Mouse (Mus musculus): ENCODE results near the gene Brd7. TPM values are rescaled to one million over a fixed set of nuclear protein-coding genes. Genes with fewer than 3 reads are reported as not detected.

Brd7 gene
- polyA plus RNA-seq, 1 experiment from 2014 or later = 87.3 TPM

DNA sequence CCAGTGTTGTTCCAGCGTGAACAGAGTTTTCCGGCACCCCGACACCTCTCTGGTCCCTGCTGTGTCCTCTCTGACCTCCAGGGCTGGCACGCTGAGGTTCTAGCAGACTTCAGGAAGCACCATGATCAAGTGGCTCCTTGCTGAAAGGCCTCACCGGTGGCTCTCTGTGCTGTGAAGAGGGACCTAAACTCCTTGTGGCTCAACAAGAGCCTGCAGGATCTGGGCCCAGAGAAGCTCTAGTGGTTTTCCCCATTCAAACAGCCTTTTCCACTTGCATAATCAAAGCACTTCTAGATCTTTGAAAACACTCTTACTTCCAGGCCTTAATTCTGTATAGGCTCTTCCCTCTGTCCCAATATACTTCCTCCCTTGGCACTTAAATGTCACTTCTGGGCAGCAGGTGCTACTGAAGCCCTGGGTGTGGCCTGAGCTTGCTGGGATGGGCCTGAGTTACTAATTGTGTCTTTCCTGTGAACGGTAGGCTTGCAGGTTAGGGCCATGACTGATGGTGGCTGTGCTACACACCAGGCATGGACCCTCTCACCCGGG lies 26.8 kb upstream of the Brd7 start:
- Histone ChIP-seq H3K36me3 (ENCODE audit: insufficient read depth) (no peaks in the 10 kb centered on the region), H3K9ac (no peak overlapping the region), H3K4me1 (ENCODE audit: insufficient read depth) (no peaks in the 10 kb centered on the region), H3K4me3 (ENCODE audit: low read depth, low read length) (no peak overlapping the region), H3K4me2 (no peak overlapping the region), H3K9me3 (ENCODE audit: low read depth, low read length) (no peaks in the 10 kb centered on the region), H3K27ac (ENCODE audit: low read depth) (no peak overlapping the region), H3K27me3 (ENCODE audit: insufficient read depth, low read length) (no peaks in the 10 kb centered on the region)
- DNase-seq = no peak
- 61% methylated on average over 7 of the region's 7 CpGs for WGBS
- ATAC-seq (ENCODE audit: insufficient read depth) = no peak
- TF ChIP-seq CTCF (IDR thresholded peaks at IDR 0.05; ENCODE audit: low read depth) = no peak

DNA sequence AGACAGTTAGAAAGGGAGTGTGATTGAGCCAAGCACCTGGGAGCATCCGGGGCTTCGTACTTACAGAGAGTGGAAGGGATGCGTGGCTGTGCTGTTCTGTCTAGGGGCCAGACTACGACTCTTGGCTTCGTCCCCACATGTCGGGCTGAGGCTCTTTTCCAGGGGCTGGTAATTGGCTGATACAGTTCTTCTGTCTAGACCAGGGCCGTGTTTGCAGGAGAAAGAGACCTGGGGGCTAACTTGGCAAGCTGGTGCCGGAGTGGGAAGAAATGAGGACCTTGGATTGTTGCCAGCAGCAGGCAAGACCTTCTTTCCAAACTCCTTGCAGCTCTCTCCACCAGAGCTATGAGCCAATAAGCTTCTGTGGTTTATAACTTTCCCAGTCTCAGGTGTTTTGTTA lies 25.9 kb upstream of the Brd7 start:
- 60% methylated on average over 8 of the region's 8 CpGs for WGBS
- Histone ChIP-seq H3K36me3 (ENCODE audit: insufficient read depth) (no peaks in the 10 kb centered on the region), H3K4me1 (ENCODE audit: insufficient read depth) (no peaks in the 10 kb centered on the region), H3K9ac (no peak overlapping the region), H3K27me3 (ENCODE audit: insufficient read depth, low read length) (no peaks in the 10 kb centered on the region), H3K27ac (ENCODE audit: low read depth) (no peak overlapping the region), H3K9me3 (ENCODE audit: low read depth, low read length) (no peaks in the 10 kb centered on the region), H3K4me3 (ENCODE audit: low read depth, low read length) (no peak overlapping the region), H3K4me2 (no peak overlapping the region)
- no peak for TF ChIP-seq CTCF (IDR thresholded peaks at IDR 0.05; ENCODE audit: low read depth)
- no peak for ATAC-seq (ENCODE audit: insufficient read depth)
- DNase-seq = peak; percentile 44

GRCm38 (mm10) chr8:88383164-88383556 lies 21.2 kb upstream of the Brd7 start:
- ATAC-seq (ENCODE audit: insufficient read depth) = no peak
- DNase-seq = no peak
- peak; percentile 55 for TF ChIP-seq CTCF (IDR thresholded peaks at IDR 0.05; ENCODE audit: low read depth)
- Histone ChIP-seq H3K27ac (ENCODE audit: low read depth) (no peak overlapping the region), H3K36me3 (ENCODE audit: insufficient read depth) (no peaks in the 10 kb centered on the region), H3K9ac (no peak overlapping the region), H3K27me3 (ENCODE audit: insufficient read depth, low read length) (no peaks in the 10 kb centered on the region), H3K4me2 (no peak overlapping the region), H3K4me1 (ENCODE audit: insufficient read depth) (no peaks in the 10 kb centered on the region), H3K9me3 (ENCODE audit: low read depth, low read length) (no peaks in the 10 kb centered on the region), H3K4me3 (ENCODE audit: low read depth, low read length) (no peak overlapping the region)
- 87% methylated on average over 2 of the region's 2 CpGs for WGBS

GRCm38 (mm10) chr8:88382311-88383163 lies 20.5 kb upstream of the Brd7 start:
- H3K27ac ChIP-seq (ENCODE audit: low read depth) = no peak overlapping the region
- no peak overlapping the region for H3K4me2 ChIP-seq

DNA sequence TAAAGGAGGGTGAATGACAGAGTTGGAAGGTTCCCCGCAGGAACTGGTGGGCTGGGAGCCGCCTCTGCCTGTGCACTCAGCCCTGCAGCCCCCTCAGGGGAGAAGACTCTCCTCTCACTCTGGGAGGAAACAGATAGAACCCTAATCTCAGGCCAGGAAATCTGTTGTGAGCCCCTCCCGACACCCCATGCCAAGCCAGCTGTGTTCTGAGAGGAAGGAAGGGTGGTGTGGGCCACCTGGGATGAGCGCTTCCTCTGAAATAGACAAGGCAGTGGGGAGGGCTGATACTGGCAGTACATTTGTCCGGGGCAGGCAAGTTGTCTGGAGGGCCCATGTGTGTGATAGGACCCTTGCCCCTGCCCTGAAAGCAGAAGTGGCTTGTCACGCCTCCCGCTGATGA lies 18.5 kb upstream of the Brd7 start:
- Histone ChIP-seq H3K4me2 (no peak overlapping the region), H3K27ac (ENCODE audit: low read depth) (no peak overlapping the region), H3K4me1 (ENCODE audit: insufficient read depth) (peaks cover 12% of the 10 kb centered on the region; the same call in 1 of the 2 replicates), H3K4me3 (ENCODE audit: low read depth, low read length) (no peak overlapping the region), H3K36me3 (ENCODE audit: insufficient read depth) (no peaks in the 10 kb centered on the region), H3K9ac (no peak overlapping the region), H3K27me3 (ENCODE audit: insufficient read depth, low read length) (no peaks in the 10 kb centered on the region), H3K9me3 (ENCODE audit: low read depth, low read length) (no peaks in the 10 kb centered on the region)
- DNase-seq (no peak), ATAC-seq (ENCODE audit: insufficient read depth) (no peak)
- WGBS = 68% methylated on average over 7 of the region's 7 CpGs
- no peak for TF ChIP-seq CTCF (IDR thresholded peaks at IDR 0.05; ENCODE audit: low read depth)

More at GRCm38 (mm10) chr8:88382311-88383163, 20.5 kb upstream of the Brd7 start:
- H3K27me3 ChIP-seq (ENCODE audit: insufficient read depth, low read length) = no peaks in the 10 kb centered on the region
- 51% methylated on average over 31 of the region's 31 CpGs for WGBS
- no peaks in the 10 kb centered on the region for H3K36me3 ChIP-seq (ENCODE audit: insufficient read depth)
- ATAC-seq (ENCODE audit: insufficient read depth) (no peak), DNase-seq (no peak)
- H3K4me1 ChIP-seq (ENCODE audit: insufficient read depth) = no peaks in the 10 kb centered on the region
- no peak overlapping the region for H3K4me3 ChIP-seq (ENCODE audit: low read depth, low read length)
- TF ChIP-seq CTCF (IDR thresholded peaks at IDR 0.05; ENCODE audit: low read depth) = no peak
- no peaks in the 10 kb centered on the region for H3K9me3 ChIP-seq (ENCODE audit: low read depth, low read length)
- no peak overlapping the region for H3K9ac ChIP-seq

GRCm38 (mm10) chr8:88376836-88377582 lies 15.0 kb upstream of the Brd7 start:
- H3K4me2 ChIP-seq = no peak overlapping the region
- no peaks in the 10 kb centered on the region for H3K27me3 ChIP-seq (ENCODE audit: insufficient read depth, low read length)
- H3K27ac ChIP-seq (ENCODE audit: low read depth) = no peak overlapping the region
- DNase-seq (peak; percentile 72), ATAC-seq (ENCODE audit: insufficient read depth) (peak; percentile 67; the same call in 1 of the 2 replicates)
- no peaks in the 10 kb centered on the region for H3K36me3 ChIP-seq (ENCODE audit: insufficient read depth)
- H3K4me3 ChIP-seq (ENCODE audit: low read depth, low read length) = no peak overlapping the region
- WGBS = 37% methylated on average over 19 of the region's 19 CpGs
- TF ChIP-seq CTCF (IDR thresholded peaks at IDR 0.05; ENCODE audit: low read depth) = no peak
- H3K9ac ChIP-seq = no peak overlapping the region
- no peaks in the 10 kb centered on the region for H3K9me3 ChIP-seq (ENCODE audit: low read depth, low read length)
- H3K4me1 ChIP-seq (ENCODE audit: insufficient read depth) = peaks cover 12% of the 10 kb centered on the region; the same call in 1 of the 2 replicates

- no peak overlapping the region for H3K27ac ChIP-seq (ENCODE audit: low read depth)
- no peak overlapping the region for H3K4me2 ChIP-seq
- no peaks in the 10 kb centered on the region for H3K36me3 ChIP-seq (ENCODE audit: insufficient read depth)
- H3K27me3 ChIP-seq (ENCODE audit: insufficient read depth, low read length) = no peaks in the 10 kb centered on the region
- WGBS = 82% methylated on average over 2 of the region's 2 CpGs
- peaks cover 5% of the 10 kb centered on the region; the same call in 1 of the 2 replicates for H3K4me1 ChIP-seq (ENCODE audit: insufficient read depth)
- H3K9me3 ChIP-seq (ENCODE audit: low read depth, low read length) = no peaks in the 10 kb centered on the region
- no peak overlapping the region for H3K9ac ChIP-seq
- TF ChIP-seq CTCF (IDR thresholded peaks at IDR 0.05; ENCODE audit: low read depth) = no peak
- no peak for DNase-seq
- no peak overlapping the region for H3K4me3 ChIP-seq (ENCODE audit: low read depth, low read length)
- no peak for ATAC-seq (ENCODE audit: insufficient read depth)
Measured at GRCm38 (mm10) chr8:88371522-88371921, 9.5 kb upstream of the Brd7 start.

All from lung, embryonic 14.5 days (tissue).